ENCODE assay signal across 24 mouse cellular contexts in the genomic region with DNA sequence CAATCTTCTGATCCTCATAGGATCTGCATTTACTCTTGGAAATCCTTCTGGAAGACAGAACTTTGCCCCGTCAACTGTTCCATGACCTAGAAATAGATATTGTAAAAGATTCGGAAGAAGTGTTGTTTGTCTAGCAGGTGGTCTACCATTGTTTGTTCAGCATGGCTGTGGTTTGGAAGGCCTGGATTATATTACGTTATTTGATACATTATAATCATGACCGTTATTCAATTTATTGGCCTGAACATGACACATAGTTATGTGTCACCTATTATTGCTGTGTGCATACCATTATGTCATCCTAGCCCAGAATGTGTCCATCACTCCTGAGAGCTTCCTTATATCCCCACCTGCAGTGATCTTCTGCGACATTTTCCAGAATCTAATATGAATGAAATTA. TPM values are rescaled to one million over a fixed set of nuclear protein-coding genes. Genes with fewer than 3 reads are reported as not detected.
DNase-seq lines count a peak whose midpoint lies in the region; ATAC-seq and TF ChIP-seq lines count a peak whose summit lies in the region.
"Had no signal": no experiment of that assay in that cellular context is flagged by ENCODE, and none has a peak within 500 bp of the region (broad histone marks: within the 10 kb centered on the region; RNA-seq: fewer than 3 reads in every experiment).

No protein-coding gene starts in this region.

- H3K4me1 ChIP-seq in heart, embryonic 13.5 days = peaks cover 82% of the 10 kb centered on the region
- peaks cover 70% of the 10 kb centered on the region for H3K4me1 ChIP-seq in heart, embryonic 12.5 days (replicated peaks)
- peaks cover 60% of the 10 kb centered on the region for H3K4me1 ChIP-seq in brown adipose tissue, adult 24 weeks (ENCODE audit: control insufficient read depth, insufficient read depth, insufficient read length, low read length)
- no peaks in the 10 kb centered on the region; the same call in 1 of the 2 replicates for H3K4me1 ChIP-seq in hindbrain, embryonic 11.5 days (replicated peaks; ENCODE audit: control insufficient read depth, insufficient read depth, low read length)

- peaks cover 5% of the 10 kb centered on the region; the same call in 1 of the 2 replicates for H3K36me3 ChIP-seq in heart, embryonic 13.5 days
- H3K36me3 ChIP-seq in heart, embryonic 12.5 days = 0 out of 2 replicates have a peak, but pooled peaks cover 4% of the 10 kb centered on the region
- H3K36me3 ChIP-seq in C2C12 (ENCODE audit: control insufficient read depth, insufficient read depth) = peaks cover 4% of the 10 kb centered on the region
- H3K36me3 ChIP-seq in hindbrain, embryonic 11.5 days (ENCODE audit: control insufficient read depth, insufficient read depth, low read length) = no peaks in the 10 kb centered on the region
- H3K36me3 ChIP-seq: forebrain, embryonic 15.5 days had no signal

- H3K4me2 ChIP-seq in heart, embryonic 13.5 days = no peak overlapping the region
- no peak overlapping the region for H3K4me2 ChIP-seq in heart, embryonic 12.5 days
- no peak overlapping the region for H3K4me2 ChIP-seq in hindbrain, embryonic 11.5 days (replicated peaks; ENCODE audit: low read depth, low read length)
- H3K4me2 ChIP-seq: embryonic facial prominence, embryonic 12.5 days; forebrain, embryonic 13.5 days; forebrain, embryonic 15.5 days had no signal

- H3ac ChIP-seq in C2C12 (ENCODE audit: control insufficient read depth, insufficient read length, low read depth) = no peak overlapping the region

- no peaks in the 10 kb centered on the region for H3K9me3 ChIP-seq in heart, embryonic 13.5 days
- H3K9me3 ChIP-seq in heart, embryonic 12.5 days (replicated peaks) = no peaks in the 10 kb centered on the region
- no peaks in the 10 kb centered on the region for H3K9me3 ChIP-seq in hindbrain, embryonic 11.5 days (ENCODE audit: control insufficient read depth, low read length)
- H3K9me3 ChIP-seq: embryonic facial prominence, embryonic 10.5 days; embryonic facial prominence, embryonic 12.5 days; forebrain, embryonic 13.5 days; forebrain, embryonic 15.5 days; G1E had no signal

- no peak for DNase-seq in hindbrain, embryonic 11.5 days (ENCODE audit: low spot score)
- no peak for DNase-seq in thymus, postnatal 4 days
- DNase-seq: adrenal gland, adult 8-10 months; adrenal gland, postnatal 14 days; adrenal gland, postnatal 36 days; cerebellum, adult 11-12 months; cerebellum, adult 2 months; cerebellum, adult 9-10 months; cerebellum, postnatal 10 days; cerebellum, postnatal 25 days; forebrain, postnatal 0 days had no signal

- no peak overlapping the region for H3K27ac ChIP-seq in heart, embryonic 13.5 days (replicated peaks)
- no peak overlapping the region for H3K27ac ChIP-seq in heart, embryonic 12.5 days (ENCODE audit: poor library complexity, severe bottlenecking)
- H3K27ac ChIP-seq in brown adipose tissue, adult 24 weeks (replicated peaks; ENCODE audit: low read depth, low read length) = 0 out of 2 replicates have a peak overlapping the region, but pooled peaks have one; percentile 34
- H3K27ac ChIP-seq in hindbrain, embryonic 11.5 days (ENCODE audit: low read depth, low read length) = no peak overlapping the region
- H3K27ac ChIP-seq: embryonic facial prominence, embryonic 10.5 days; embryonic facial prominence, embryonic 12.5 days; forebrain, embryonic 13.5 days; forebrain, embryonic 15.5 days had no signal

- no peaks in the 10 kb centered on the region for H3K27me3 ChIP-seq in heart, embryonic 13.5 days (replicated peaks)
- no peaks in the 10 kb centered on the region for H3K27me3 ChIP-seq in heart, embryonic 12.5 days (replicated peaks)
- H3K27me3 ChIP-seq in C2C12 (ENCODE audit: control insufficient read depth, insufficient read depth, insufficient read length) = no peaks in the 10 kb centered on the region
- no peaks in the 10 kb centered on the region for H3K27me3 ChIP-seq in hindbrain, embryonic 11.5 days (ENCODE audit: control insufficient read depth, insufficient read depth, low read length)
- H3K27me3 ChIP-seq: CH12.LX; embryonic facial prominence, embryonic 12.5 days; forebrain, embryonic 13.5 days; forebrain, embryonic 15.5 days; Patski had no signal

- no peak for TF ChIP-seq CTCF in C2C12 (IDR thresholded peaks at IDR 0.05; ENCODE audit: control insufficient read depth, insufficient read depth, insufficient read length)

- 0 out of 2 replicates have a peak overlapping the region, but pooled peaks have one; percentile 25 for H3K9ac ChIP-seq in heart, embryonic 13.5 days
- H3K9ac ChIP-seq in heart, embryonic 12.5 days = no peak overlapping the region
- no peak overlapping the region for H3K9ac ChIP-seq in hindbrain, embryonic 11.5 days (ENCODE audit: low read depth, low read length)
- H3K9ac ChIP-seq: embryonic facial prominence, embryonic 12.5 days; forebrain, embryonic 13.5 days; forebrain, embryonic 15.5 days; forebrain, postnatal 0 days had no signal

- peaks cover 66% of the 10 kb centered on the region for H3K79me2 ChIP-seq in C2C12 (ENCODE audit: control insufficient read depth, insufficient read depth)

- peaks cover 23% of the 10 kb centered on the region for H3K79me3 ChIP-seq in C2C12 (ENCODE audit: low read depth)

- WGBS in heart, embryonic 13.5 days = 91% methylated on average over 5 of the region's 5 CpGs
- WGBS in heart, embryonic 12.5 days = 92% methylated on average over 5 of the region's 5 CpGs
- 91% methylated on average over 5 of the region's 5 CpGs for WGBS in hindbrain, embryonic 11.5 days

- no peak for ATAC-seq in heart, embryonic 13.5 days (ENCODE audit: extremely low read depth, insufficient number of reproducible peaks, low FRiP score, low TSS enrichment)
- ATAC-seq in heart, embryonic 12.5 days (ENCODE audit: insufficient number of reproducible peaks, low FRiP score) = no peak
- no peak for ATAC-seq in hindbrain, embryonic 11.5 days (ENCODE audit: low FRiP score)
- ATAC-seq: activated CD4-positive, CD25-positive, alpha-beta regulatory T cell, adult 4 months; CD4-positive, CD25-positive, alpha-beta regulatory T cell, adult 4 months; forebrain, embryonic 13.5 days; forebrain, embryonic 15.5 days; forebrain, postnatal 0 days; Patski had no signal

- no peak overlapping the region for H3K4me3 ChIP-seq in heart, embryonic 13.5 days
- no peak overlapping the region for H3K4me3 ChIP-seq in heart, embryonic 12.5 days
- no peak overlapping the region for H3K4me3 ChIP-seq in C2C12 (ENCODE audit: insufficient read depth, poor library complexity, severe bottlenecking)
- H3K4me3 ChIP-seq in brown adipose tissue, adult 24 weeks (ENCODE audit: insufficient read depth, low read depth, low read length) = no peak overlapping the region
- no peak overlapping the region for H3K4me3 ChIP-seq in hindbrain, embryonic 11.5 days (ENCODE audit: low read depth, low read length)
- H3K4me3 ChIP-seq: embryonic facial prominence, embryonic 10.5 days; embryonic facial prominence, embryonic 12.5 days; forebrain, embryonic 13.5 days; forebrain, embryonic 15.5 days had no signal

TF ChIP-seq in C2C12, 6 proteins besides CTCF, POLR2A, EP300 and RAD21:
- TF ChIP-seq FOSL1 (IDR thresholded peaks at IDR 0.05; ENCODE audit: insufficient read depth, low read length, poor library complexity, severe bottlenecking) (peak; percentile 79), MYOD1 (IDR thresholded peaks at IDR 0.05; ENCODE audit: control insufficient read depth, insufficient read length, low read depth) (peak; percentile 83), CEBPB (IDR thresholded peaks at IDR 0.05; ENCODE audit: low read depth) (no peak), MYOG (IDR thresholded peaks at IDR 0.05; ENCODE audit: control insufficient read depth, extremely low read depth, insufficient read length) (no peak), MAX (IDR thresholded peaks at IDR 0.05) (no peak), USF1 (IDR thresholded peaks at IDR 0.05; ENCODE audit: low read depth) (no peak)
TF ChIP-seq in C2C12: peak in this region for 2.

RNA-seq across cellular contexts. Expression of a gene that starts 36.9 kb away (rescaled TPM):
- 32.8 and 33.1 TPM in 2 replicates for polyA plus RNA-seq in heart, embryonic 13.5 days (2015; fragmentation: Nextera tagmentation; extraction: Ambion mirVana)
- 36.2 and 38.7 TPM in 2 replicates for polyA plus RNA-seq in heart, embryonic 12.5 days (2016; fragmentation: Nextera tagmentation; extraction: Ambion mirVana)
- 16.4 TPM for polyA plus RNA-seq in C2C12 (2012; fragmentation: generic; extraction: Trizol)
- polyA plus RNA-seq in brown adipose tissue, adult 24 weeks (2012; ENCODE audit: insufficient read depth, insufficient read length, missing spikeins) = 44.4 and 326 TPM in 2 replicates
- polyA plus RNA-seq in hindbrain, embryonic 11.5 days (2014; fragmentation: Nextera tagmentation; extraction: Ambion mirVana) = 34.9 and 39.0 TPM in 2 replicates

RNA-seq across cellular contexts. Expression of a gene that starts 37.6 kb away (rescaled TPM):
- polyA plus RNA-seq in heart, embryonic 13.5 days (2015; fragmentation: Nextera tagmentation; extraction: Ambion mirVana) = 103 and 121 TPM in 2 replicates
- 115 and 121 TPM in 2 replicates for polyA plus RNA-seq in heart, embryonic 12.5 days (2016; fragmentation: Nextera tagmentation; extraction: Ambion mirVana)
- 114 TPM for polyA plus RNA-seq in C2C12 (2012; fragmentation: generic; extraction: Trizol)
- polyA plus RNA-seq in brown adipose tissue, adult 24 weeks (2012; ENCODE audit: insufficient read depth, insufficient read length, missing spikeins) = 124 and 179 TPM in 2 replicates
- polyA plus RNA-seq in hindbrain, embryonic 11.5 days (2014; fragmentation: Nextera tagmentation; extraction: Ambion mirVana) = 112 and 119 TPM in 2 replicates
